Mouse (Mus musculus): ENCODE measurements around the gene Dek. TPM values are rescaled to one million over a fixed set of nuclear protein-coding genes. Genes with fewer than 3 reads are reported as not detected.
A peak's percentile ranks its signal among the peaks of the same experiment; 100 is the strongest.

The Dek gene
- total RNA-seq, 2 experiments from 2014 or later: 42.1 to 45.6 TPM

GRCm38 (mm10) chr13:47063985-47064760 is 41.8 kb downstream of the Dek start:
- DNase-seq (ENCODE audit: extremely low spot score in 1 of 2, low spot score in 1 of 2): no peak

GRCm38 (mm10) chr13:47062756-47063155 is 43.2 kb downstream of the Dek start:
- DNase-seq (ENCODE audit: extremely low spot score in 1 of 2, low spot score in 1 of 2): no peak

GRCm38 (mm10) chr13:47056781-47057180 is 49.2 kb downstream of the Dek start:
- no peak for DNase-seq (ENCODE audit: extremely low spot score in 1 of 2, low spot score in 1 of 2)

- DNase-seq (ENCODE audit: extremely low spot score in 1 of 2, low spot score in 1 of 2): peak; percentile 5 to 9
These were observed 49.9 kb downstream of the Dek start for GRCm38 (mm10) chr13:47056126-47056525.

GRCm38 (mm10) chr13:47053971-47054370 is 52.0 kb downstream of the Dek start:
- DNase-seq (ENCODE audit: extremely low spot score in 1 of 2, low spot score in 1 of 2): no peak

GRCm38 (mm10) chr13:47050009-47050408 is 56.0 kb downstream of the Dek start:
- DNase-seq (ENCODE audit: extremely low spot score in 1 of 2, low spot score in 1 of 2): no peak

GRCm38 (mm10) chr13:47047996-47048395 is 58.0 kb downstream of the Dek start:
- no peak for DNase-seq (ENCODE audit: extremely low spot score in 1 of 2, low spot score in 1 of 2)

- DNase-seq (ENCODE audit: extremely low spot score in 1 of 2, low spot score in 1 of 2): no peak
These were observed 61.4 kb downstream of the Dek start, which contains the start of gene Tpmt for GRCm38 (mm10) chr13:47044617-47044947. Gene Tpmt (minus strand): TSS chr13:47044737.

GRCm38 (mm10) chr13:47043833-47044616 is 62.0 kb downstream of the Dek start:
- no peak for DNase-seq (ENCODE audit: extremely low spot score in 1 of 2, low spot score in 1 of 2)

GRCm38 (mm10) chr13:47043030-47043680 is 62.8 kb downstream of the Dek start, which contains the start of gene Kdm1b:
Gene Kdm1b (plus strand): TSS chr13:47043499.
- DNase-seq (ENCODE audit: extremely low spot score in 1 of 2, low spot score in 1 of 2): peak; percentile 94 to 96

- no peak for DNase-seq (ENCODE audit: extremely low spot score in 1 of 2, low spot score in 1 of 2)
These were observed 63.9 kb downstream of the Dek start for GRCm38 (mm10) chr13:47042024-47042633.

GRCm38 (mm10) chr13:47040061-47040460 is 65.9 kb downstream of the Dek start:
- DNase-seq (ENCODE audit: extremely low spot score in 1 of 2, low spot score in 1 of 2): no peak

GRCm38 (mm10) chr13:47037946-47038345 is 68.1 kb downstream of the Dek start:
- DNase-seq (ENCODE audit: extremely low spot score in 1 of 2, low spot score in 1 of 2): no peak

Other genes starting within 250 kb of the Dek start
- 10 to 100 TPM; 17.5 to 21.9 TPM for gene Kif13a, start 176.3 kb downstream of the Dek start, total RNA-seq (2021)
- 10 to 100 TPM; 17.4 to 20.6 TPM for gene Nhlrc1, start 91.4 kb downstream of the Dek start, total RNA-seq (2021)
- 1 to 10 TPM; 7.8 to 8.2 TPM for gene Kdm1b, start 62.7 kb downstream of the Dek start, total RNA-seq (2021)
- gene Tpmt, start 61.5 kb downstream of the Dek start, total RNA-seq (2021): 10 to 100 TPM in 1 of 2 experiments, 1 to 10 TPM in 1; 8.4 to 10.1 TPM
- 10 to 100 TPM in 1 of 2 experiments, 1 to 10 TPM in 1; 9.8 to 10.7 TPM for gene Rnf144b, start 16.5 kb upstream of the Dek start, total RNA-seq (2021)